Mouse (Mus musculus) hindbrain, postnatal 0 days (tissue): ENCODE data around the gene Nat8f2. TPM values are rescaled to one million over a fixed set of nuclear protein-coding genes. Genes with fewer than 3 reads are reported as not detected.
"Not testable (repeated sequence)": the region's sequence is repeated elsewhere in the genome, so short reads cannot be mapped to it uniquely, and the experiment has no call there.

Experiments
- ATAC-seq: fragments of 200-750 bp; cut with Nextera tagmentation; 2 replicates; pipeline ENCODE4 v1.8.0; 2017; ENCODE audit warnings: mild to moderate bottlenecking, moderate TSS enrichment, moderate library complexity
- DNase-seq: peaks from one replicate; pipeline ENCODE4 v3.0.0-alpha.2; 2015; ENCODE audit warnings: low spot score
- H3K27ac ChIP-seq: fragments of 300-500 bp; sonication (generic); 2 replicates; pipeline ENCODE4 v1.5.1; 2014; ENCODE audit warnings: mild to moderate bottlenecking
- H3K27me3 ChIP-seq: fragments of 300-500 bp; sonication (generic); 2 replicates; pipeline ENCODE4 v1.6.1; 2014; ENCODE audit warnings: low read length, mixed read lengths; ENCODE audit not compliant: insufficient read depth
- H3K36me3 ChIP-seq: fragments of 300-500 bp; sonication (generic); 2 replicates; pipeline ENCODE4 v1.6.1; 2014; ENCODE audit warnings: low read length, mixed read lengths; ENCODE audit not compliant: insufficient read depth
- H3K4me1 ChIP-seq: fragments of 300-500 bp; sonication (generic); 2 replicates; pipeline ENCODE4 v1.6.1; 2014; ENCODE audit warnings: antibody characterized with exemption, low read length, mixed read lengths; ENCODE audit not compliant: insufficient read depth
- H3K4me2 ChIP-seq: fragments of 300-500 bp; sonication (generic); 2 replicates; pipeline ENCODE4 v1.6.1; 2014; ENCODE audit warnings: low read depth, mild to moderate bottlenecking, low read length, moderate library complexity, mixed read lengths
- H3K4me3 ChIP-seq: fragments of 300-500 bp; sonication (generic); 2 replicates; pipeline ENCODE4 v1.5.1; 2014; ENCODE audit warnings: low read length
- H3K9ac ChIP-seq: fragments of 300-500 bp; sonication (generic); replicated peaks from 2 replicates; pipeline ENCODE4 v1.6.1; 2014; ENCODE audit warnings: mild to moderate bottlenecking, low read length, moderate library complexity, mixed read lengths
- H3K9me3 ChIP-seq: fragments of 300-500 bp; sonication (generic); 2 replicates; pipeline ENCODE4 v1.6.1; 2016; ENCODE audit warnings: low read length, mixed read lengths
- CTCF ChIP-seq: IDR thresholded peaks from 2 replicates; pipeline ENCODE4 v1.5.1; 2016; ENCODE audit warnings: antibody characterized with exemption, control low read depth, low read depth
- WGBS: fragments of 180-500 bp; shearing (Covaris S2); extraction: QIAGEN DNeasy Blood & Tissue Kit; methylation state at CpG from one replicate; pipeline ENCODE4 v1.1.7; 2014; 5-methylcytosine and 5-hydroxymethylcytosine counted together
- polyA plus RNA-seq: library from polyadenylated mRNA; unstranded; fragments of >200 nt; fragmentation: Nextera tagmentation; extraction: Ambion mirVana; gene quantifications from 2 replicates; pipeline ENCODE4 v1.2.1, GENCODE M21; 2015
- total RNA-seq: library from RNA; depleted of rRNA; stranded (reverse); fragments of >200 nt; gene quantifications from 2 replicates; pipeline ENCODE4 v1.2.3, GENCODE M21; 2014

Gene Nat8f2
- total and polyA plus RNA-seq, 2 experiments from 2014 or later = not detected

- H3K9me3 ChIP-seq, H3K36me3 ChIP-seq, ATAC-seq, H3K27me3 ChIP-seq, H3K4me1 ChIP-seq, H3K27ac ChIP-seq, H3K4me3 ChIP-seq, H3K4me2 ChIP-seq, H3K9ac ChIP-seq: not testable (repeated sequence)
- TF ChIP-seq CTCF = peak; percentile 54
- peak; percentile 41 for DNase-seq
- 11% methylated on average over 8 of the region's 9 CpGs for WGBS
Observed at GRCm38 (mm10) chr6:85836827-85837226, 32.1 kb downstream of the Nat8f2 start.

DNA sequence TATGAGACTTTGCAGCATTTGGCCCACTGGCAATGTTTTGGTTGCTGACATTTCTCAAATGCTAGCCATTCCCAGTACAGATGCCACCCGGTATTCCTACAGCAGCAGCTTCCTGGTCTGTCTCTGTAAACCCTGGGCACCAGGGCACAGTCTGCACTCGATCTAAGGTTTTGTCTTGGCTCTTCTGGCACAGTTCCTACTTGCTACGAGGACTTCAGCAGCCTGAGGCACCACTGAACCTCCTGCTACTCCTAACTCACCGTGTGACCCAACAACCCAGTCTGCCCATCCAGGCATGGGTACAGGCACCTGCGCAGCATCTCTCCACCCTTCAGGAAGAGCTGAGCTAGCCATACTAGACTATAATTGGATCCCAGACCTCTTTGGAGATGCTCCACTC lies 32.9 kb downstream of the Nat8f2 start:
- H3K27ac ChIP-seq, H3K36me3 ChIP-seq, H3K27me3 ChIP-seq, H3K9ac ChIP-seq, H3K9me3 ChIP-seq, H3K4me2 ChIP-seq, DNase-seq, ATAC-seq, H3K4me3 ChIP-seq, H3K4me1 ChIP-seq: not testable (repeated sequence)
- 72% methylated on average over 5 of the region's 5 CpGs for WGBS

DNA sequence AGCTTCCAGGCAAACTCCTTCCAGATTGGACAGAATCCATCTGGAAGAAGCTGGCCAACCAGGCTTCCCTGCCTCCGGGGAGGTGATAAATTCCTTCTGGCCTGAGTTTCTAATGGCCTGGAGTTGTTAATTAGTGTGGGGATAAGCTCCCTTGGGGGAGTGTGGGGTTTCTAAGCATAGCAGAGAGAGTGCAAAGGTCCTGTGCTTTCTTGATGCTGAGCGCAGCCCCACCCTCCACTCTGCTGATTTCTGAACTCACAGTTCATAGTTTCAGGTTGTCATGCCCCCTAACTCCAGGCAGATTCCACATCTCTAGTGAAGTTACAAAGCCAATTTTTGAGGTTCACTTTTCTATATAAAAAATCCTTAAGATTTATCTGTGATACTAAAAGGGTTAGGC lies 33.9 kb downstream of the Nat8f2 start:
- not testable (repeated sequence) for H3K4me1 ChIP-seq, H3K27ac ChIP-seq, H3K9ac ChIP-seq, H3K36me3 ChIP-seq, DNase-seq, ATAC-seq, H3K4me2 ChIP-seq, H3K27me3 ChIP-seq, H3K9me3 ChIP-seq, H3K4me3 ChIP-seq
- WGBS = 77% methylated on average over 1 of the region's 2 CpGs

GRCm38 (mm10) chr6:85834504-85835100 lies 34.4 kb downstream of the Nat8f2 start:
- H3K27me3 ChIP-seq, H3K4me3 ChIP-seq, H3K4me1 ChIP-seq, DNase-seq, H3K9me3 ChIP-seq, H3K27ac ChIP-seq, H3K36me3 ChIP-seq, ATAC-seq, H3K4me2 ChIP-seq, H3K9ac ChIP-seq: not testable (repeated sequence)

- H3K36me3 ChIP-seq = no peaks in the 10 kb centered on the region
- H3K9me3 ChIP-seq = no peaks in the 10 kb centered on the region
- no peak within 1 kb of the TSS for H3K27ac ChIP-seq
- no peak within 1 kb of the TSS for H3K4me2 ChIP-seq
- DNase-seq (no peak), ATAC-seq (no peak)
- no peak for TF ChIP-seq CTCF
- no peaks in the 10 kb centered on the region for H3K27me3 ChIP-seq
- 76% methylated on average over 7 of the region's 7 CpGs for WGBS
- no peak within 1 kb of the TSS for H3K9ac ChIP-seq
- no peak within 1 kb of the TSS for H3K4me3 ChIP-seq
- no peaks in the 10 kb centered on the region for H3K4me1 ChIP-seq
Observed at GRCm38 (mm10) chr6:85831796-85832321, 37.1 kb downstream of the Nat8f2 start, which contains the start of gene Nat8. Nat8 (minus strand) TSS chr6:85832082.

- Histone ChIP-seq H3K27me3 (no peaks in the 10 kb centered on the region), H3K9ac (no peak overlapping the region), H3K4me3 (no peak overlapping the region), H3K36me3 (no peaks in the 10 kb centered on the region), H3K4me2 (no peak overlapping the region), H3K9me3 (no peaks in the 10 kb centered on the region), H3K4me1 (no peaks in the 10 kb centered on the region), H3K27ac (no peak overlapping the region)
- ATAC-seq (no peak), DNase-seq (no peak)
- TF ChIP-seq CTCF = no peak
- 56% methylated on average over 1 of the region's 1 CpGs for WGBS
Observed at GRCm38 (mm10) chr6:85829462-85829861, 39.5 kb downstream of the Nat8f2 start.

GRCm38 (mm10) chr6:85825886-85826285 lies 43.1 kb downstream of the Nat8f2 start:
- no peaks in the 10 kb centered on the region for H3K36me3 ChIP-seq
- no peak overlapping the region for H3K27ac ChIP-seq
- no peak for DNase-seq
- no peak overlapping the region for H3K4me3 ChIP-seq
- WGBS = 94% methylated on average over 2 of the region's 2 CpGs
- ATAC-seq = no peak
- no peak for TF ChIP-seq CTCF
- H3K4me1 ChIP-seq = no peaks in the 10 kb centered on the region
- H3K9me3 ChIP-seq = no peaks in the 10 kb centered on the region
- H3K4me2 ChIP-seq = no peak overlapping the region
- no peak overlapping the region for H3K9ac ChIP-seq
- no peaks in the 10 kb centered on the region for H3K27me3 ChIP-seq
